Mouse (Mus musculus) heart, postnatal 25 days (tissue): ENCODE data around the gene Klf7. TPM values are rescaled to one million over a fixed set of nuclear protein-coding genes. Genes with fewer than 3 reads are reported as not detected.

Source experiments
- DNase-seq: peaks from one replicate; pipeline ENCODE4 v3.0.0; 2022; ENCODE audit warnings: low spot score
- intact Hi-C: fragments of 180-260 bp; cut with DNase I; formaldehyde crosslinking; loops from one replicate; pipeline ENCODE4 v1.15.1; 2025
- microRNA-seq: library from miRNA; unstranded; fragments of <30 nt; microRNA quantifications from one replicate; pipeline ENCODE4 v1.2.0, GENCODE M21; 2022
- total RNA-seq, 2 experiments: library from RNA; stranded (reverse); gene quantifications; 2 replicates each; pipeline ENCODE4 v1.2.3; 2021

The Klf7 gene
- total RNA-seq, 2 experiments from 2014 or later, result 18.2 to 19.1 TPM

DNA sequence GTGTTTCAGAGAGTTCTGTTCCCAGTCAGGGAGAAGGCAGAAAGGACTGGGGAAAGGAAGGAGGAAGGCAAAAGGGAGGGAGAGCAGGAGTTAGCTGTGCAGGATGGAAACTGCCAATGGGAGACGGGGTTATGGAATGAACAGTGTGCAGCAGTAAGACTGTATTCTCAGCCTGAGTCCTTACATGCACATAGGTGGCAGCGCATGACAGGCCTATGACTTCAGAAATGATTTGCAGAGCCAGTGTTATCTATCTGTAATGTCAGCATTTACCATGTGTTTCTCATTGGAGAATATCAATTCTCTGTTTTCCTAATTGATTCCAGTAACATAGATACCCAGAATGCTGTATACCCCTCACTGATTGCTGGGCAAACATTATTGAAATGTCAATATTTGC lies 123.9 kb downstream of the Klf7 start:
- DNase-seq, result no peak
- intact Hi-C loops, result no loop called here

- intact Hi-C loops, result no loop called here
- DNase-seq, result no peak
These were observed 126.3 kb downstream of the Klf7 start for GRCm38 (mm10) chr1:63995828-63996227.

DNA sequence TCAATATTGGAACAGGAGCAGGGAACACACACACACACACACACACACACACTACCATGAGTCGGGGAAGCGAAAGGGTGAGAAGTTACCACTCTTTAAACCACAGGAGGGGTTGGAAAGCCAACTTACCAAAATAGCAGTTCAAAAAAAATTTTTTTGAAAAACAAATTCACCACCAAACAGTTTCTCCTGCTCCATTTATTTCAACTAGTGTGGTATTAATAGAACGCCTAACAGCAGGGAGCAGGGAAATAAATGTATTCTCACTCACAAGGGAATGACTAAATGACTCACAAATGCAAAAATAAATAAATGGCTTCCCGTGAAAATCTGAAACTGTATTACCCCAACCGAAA lies 127.0 kb downstream of the Klf7 start:
- no peak for DNase-seq
- intact Hi-C loops, result no loop called here

GRCm38 (mm10) chr1:63994248-63995136 lies 127.6 kb downstream of the Klf7 start:
- intact Hi-C loops, result loop anchor here (5.0 kb wide), 1 partner anchor 42 kb away; no protein-coding TSS in a partner anchor
- DNase-seq, result peak; percentile 19

GRCm38 (mm10) chr1:63992506-63992905 lies 129.6 kb downstream of the Klf7 start:
- no peak for DNase-seq

DNA sequence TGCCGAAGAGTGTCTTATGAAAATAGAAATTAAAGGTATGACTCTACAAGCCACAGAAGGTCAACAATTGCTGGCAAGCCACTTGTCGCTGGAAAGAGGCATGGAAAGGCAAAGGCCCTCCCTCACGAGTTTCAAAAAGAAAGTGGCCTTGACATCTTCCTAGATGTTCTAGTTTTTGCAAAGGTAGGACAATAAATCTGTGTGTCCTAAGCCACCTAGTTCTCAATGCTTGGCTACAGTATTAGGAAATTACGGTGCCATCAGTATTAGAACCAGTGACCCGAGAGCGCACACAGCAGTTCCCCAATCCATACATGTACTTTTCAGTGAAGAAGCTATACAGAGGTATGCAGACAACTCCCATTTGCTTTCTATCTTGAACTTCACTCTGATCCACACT lies 131.7 kb downstream of the Klf7 start:
- DNase-seq, result no peak
- intact Hi-C loops, result loop anchor here (5.0 kb wide), 1 partner anchor 38 kb away; no protein-coding TSS in a partner anchor

More at GRCm38 (mm10) chr1:63992506-63992905, 129.6 kb downstream of the Klf7 start:
- intact Hi-C loops, result loop anchor here (5.0 kb wide), 1 partner anchor 40 kb away; no protein-coding TSS in a partner anchor

GRCm38 (mm10) chr1:63980733-63981132 lies 141.3 kb downstream of the Klf7 start:
- intact Hi-C loops, result no loop called here
- DNase-seq, result no peak

Small RNAs within 50 kb of the gene (microRNA-seq; reads per million reads assigned to microRNA genes)
- 0.83 reads per million for gene Mir6899
